Mouse (Mus musculus) embryonic facial prominence, embryonic 11.5 days (tissue): ENCODE measurements at regions not wholly inside any gene's neighbourhood (a gene's known extent, or its start where the extent isn't known, plus 50 kb on each side); places are given as distances from the start of the nearest gene placed in this dataset.

Experiments used
- ATAC-seq: fragments of 200-750 bp; cut with Nextera tagmentation; replicated peaks from 2 replicates; pipeline ENCODE4 v1.8.0; 2017; ENCODE audit warnings: low read depth; ENCODE audit not compliant: insufficient number of reproducible peaks, low FRiP score, low TSS enrichment
- DNase-seq: peaks from one replicate; pipeline ENCODE4 v3.0.0-alpha.2; 2015; ENCODE audit warnings: low spot score
- H3K27ac ChIP-seq: fragments of 300-500 bp; sonication (generic); replicated peaks from 2 replicates; pipeline ENCODE4 v1.5.1; 2014; ENCODE audit warnings: mild to moderate bottlenecking, low read depth, low read length, control low read depth
- H3K27me3 ChIP-seq: fragments of 300-500 bp; sonication (generic); 2 replicates; pipeline ENCODE4 v1.6.1; 2014; ENCODE audit warnings: mild to moderate bottlenecking, low read length, moderate library complexity, mixed read lengths; ENCODE audit not compliant: control insufficient read depth, insufficient read depth
- H3K36me3 ChIP-seq: fragments of 300-500 bp; sonication (generic); replicated peaks from 2 replicates; pipeline ENCODE4 v1.6.1; 2014; ENCODE audit warnings: low read depth, mild to moderate bottlenecking, low read length, moderate library complexity, mixed read lengths; ENCODE audit not compliant: control insufficient read depth, insufficient read depth
- H3K4me1 ChIP-seq: fragments of 300-500 bp; sonication (generic); 2 replicates; pipeline ENCODE4 v1.6.1; 2014; ENCODE audit warnings: low read length, mixed read lengths; ENCODE audit not compliant: control insufficient read depth, insufficient read depth
- H3K4me2 ChIP-seq: fragments of 300-500 bp; sonication (generic); 2 replicates; pipeline ENCODE4 v1.6.1; 2014; ENCODE audit warnings: low read depth, mild to moderate bottlenecking, control low read depth, low read length, moderate library complexity
- H3K4me3 ChIP-seq: fragments of 300-500 bp; sonication (generic); 2 replicates; pipeline ENCODE4 v1.5.1; 2014; ENCODE audit warnings: low read depth, low read length, control low read depth
- H3K9ac ChIP-seq: fragments of 300-500 bp; sonication (generic); replicated peaks from 2 replicates; pipeline ENCODE4 v1.6.1; 2014; ENCODE audit warnings: mild to moderate bottlenecking, control low read depth, low read length
- H3K9me3 ChIP-seq: fragments of 300-500 bp; sonication (generic); replicated peaks from 2 replicates; pipeline ENCODE4 v1.6.1; 2016; ENCODE audit warnings: mild to moderate bottlenecking, low read length, inconsistent platforms, mixed read lengths; ENCODE audit not compliant: control insufficient read depth
- WGBS: fragments of 180-500 bp; shearing (Covaris S2); extraction: QIAGEN DNeasy Blood & Tissue Kit; methylation state at CpG from one replicate; pipeline ENCODE4 v1.1.7; 2014; 5-methylcytosine and 5-hydroxymethylcytosine counted together

GRCm38 (mm10) chr5:35159854-35160253, 54.3 kb upstream of the Lrpap1 start:
- Histone ChIP-seq H3K9me3 (no peaks in the 10 kb centered on the region), H3K27ac (no peak overlapping the region), H3K36me3 (no peaks in the 10 kb centered on the region), H3K4me2 (no peak overlapping the region), H3K4me3 (no peak overlapping the region), H3K9ac (no peak overlapping the region), H3K27me3 (no peaks in the 10 kb centered on the region), H3K4me1 (peaks cover 6% of the 10 kb centered on the region)
- DNase-seq (no peak), ATAC-seq (no peak)
- 70% methylated on average over 4 of the region's 4 CpGs for WGBS

- Histone ChIP-seq H3K4me3 (no peak overlapping the region), H3K27ac (no peak overlapping the region), H3K4me2 (no peak overlapping the region), H3K27me3 (no peaks in the 10 kb centered on the region), H3K4me1 (peaks cover 6% of the 10 kb centered on the region), H3K36me3 (no peaks in the 10 kb centered on the region), H3K9ac (0 out of 2 replicates have a peak overlapping the region, but pooled peaks have one; percentile 4), H3K9me3 (no peaks in the 10 kb centered on the region)
- no peak for DNase-seq
- WGBS: 43% methylated on average over 9 of the region's 9 CpGs
- no peak for ATAC-seq
These were observed 53.7 kb upstream of the Lrpap1 start for GRCm38 (mm10) chr5:35159178-35159661.

GRCm38 (mm10) chr5:35158346-35159047, 52.9 kb upstream of the Lrpap1 start:
- H3K4me3 ChIP-seq: no peak overlapping the region
- H3K27me3 ChIP-seq: no peaks in the 10 kb centered on the region
- H3K36me3 ChIP-seq: no peaks in the 10 kb centered on the region
- H3K4me2 ChIP-seq: no peak overlapping the region
- H3K4me1 ChIP-seq: peaks cover 6% of the 10 kb centered on the region
- H3K9ac ChIP-seq: no peak overlapping the region
- WGBS: 29% methylated on average over 8 of the region's 8 CpGs
- peak; percentile 12 for DNase-seq
- no peak for ATAC-seq
- no peaks in the 10 kb centered on the region for H3K9me3 ChIP-seq
- H3K27ac ChIP-seq: no peak overlapping the region

GRCm38 (mm10) chr5:35156371-35156770, 50.8 kb upstream of the Lrpap1 start:
- H3K9me3 ChIP-seq: 0 out of 2 replicates have a peak, but pooled peaks cover under 1% of the 10 kb centered on the region
- H3K36me3 ChIP-seq: no peaks in the 10 kb centered on the region
- H3K4me1 ChIP-seq: peaks cover 6% of the 10 kb centered on the region
- H3K9ac ChIP-seq: no peak overlapping the region
- H3K27ac ChIP-seq: 0 out of 2 replicates have a peak overlapping the region, but pooled peaks have one; percentile 20
- ATAC-seq (no peak), DNase-seq (peak; percentile 82)
- WGBS: 23% methylated on average over 7 of the region's 7 CpGs
- no peak overlapping the region for H3K4me3 ChIP-seq
- no peaks in the 10 kb centered on the region for H3K27me3 ChIP-seq
- no peak overlapping the region for H3K4me2 ChIP-seq

GRCm38 (mm10) chr5:35155717-35156116, 50.2 kb upstream of the Lrpap1 start:
- H3K36me3 ChIP-seq: no peaks in the 10 kb centered on the region
- ATAC-seq: no peak
- H3K9ac ChIP-seq: no peak overlapping the region
- H3K4me2 ChIP-seq: no peak overlapping the region
- WGBS: 68% methylated on average over 3 of the region's 3 CpGs
- H3K4me3 ChIP-seq: no peak overlapping the region
- H3K9me3 ChIP-seq: 0 out of 2 replicates have a peak, but pooled peaks cover 2% of the 10 kb centered on the region
- H3K4me1 ChIP-seq: peaks cover 6% of the 10 kb centered on the region
- 0 out of 2 replicates have a peak overlapping the region, but pooled peaks have one; percentile 20 for H3K27ac ChIP-seq
- DNase-seq: no peak
- H3K27me3 ChIP-seq: no peaks in the 10 kb centered on the region
